Mouse (Mus musculus): ENCODE data around the gene B3gnt6.

DNA sequence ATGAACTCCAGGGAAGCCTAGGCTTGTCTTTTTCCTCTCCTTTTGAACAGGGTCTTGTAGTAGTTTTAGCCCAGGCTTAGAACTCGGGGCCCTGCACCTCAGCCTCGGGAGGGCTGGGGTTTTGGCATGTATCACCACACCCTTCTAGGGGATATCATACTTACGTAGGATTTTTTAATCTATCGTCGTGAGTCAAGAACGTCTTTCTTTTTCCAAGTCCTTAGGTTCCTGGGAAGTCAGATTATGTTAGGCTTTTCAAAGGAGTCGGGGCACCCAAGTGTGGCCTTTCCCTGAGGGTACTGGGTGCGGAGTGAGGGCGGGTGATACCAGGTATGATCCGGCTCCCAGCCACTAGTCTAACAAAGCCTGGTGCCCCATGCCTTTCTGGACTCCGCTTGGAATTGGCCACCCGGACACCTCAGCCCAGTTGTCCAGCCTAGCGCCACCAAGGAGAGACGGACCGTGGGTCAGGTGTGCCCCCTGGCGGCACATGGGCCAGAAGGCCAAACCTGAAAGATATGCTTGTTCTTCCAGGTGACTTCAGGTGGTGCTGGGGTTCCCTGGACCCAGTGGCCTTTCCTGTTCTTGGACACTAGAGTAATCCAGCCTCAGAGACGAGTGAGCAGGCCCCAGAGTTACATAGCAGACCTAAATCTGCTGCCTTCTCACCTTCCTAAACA lies 7.6 kb downstream of the B3gnt6 start:
- TF ChIP-seq POLR2A (IDR thresholded peaks at IDR 0.05; ENCODE audit: insufficient read depth, low read depth, low read length), result no peak
- TF ChIP-seq CTCF (IDR thresholded peaks at IDR 0.05; ENCODE audit: insufficient read depth, low read depth, low read length), result no peak

All from olfactory bulb, adult 2 months (tissue).